Mouse (Mus musculus) mammary gland, adult 2 months (tissue): ENCODE measurements around the gene Nupl1. TPM values are rescaled to one million over a fixed set of nuclear protein-coding genes. Genes with fewer than 3 reads are reported as not detected.

ENCODE experiments used
- polyA plus RNA-seq: library from polyadenylated mRNA; depleted of rRNA; stranded (reverse); fragments of >200 nt; gene quantifications from 2 replicates; pipeline ENCODE4 v1.2.3, GENCODE M21; 2012; ENCODE audit warnings: low replicate concordance; rRNA removed

Nupl1 gene
- 0.05 and 0.19 TPM in 2 replicates for polyA plus RNA-seq

GRCm38 (mm10) chr14:60251281-60252003 is at the start of gene Nupl1, which contains the start of gene Gm49336:
Nupl1 (minus strand) TSS chr14:60251431.
Gm49336 (minus strand) TSS chr14:60251507.

GRCm38 (mm10) chr14:60264990-60265876 is 14.0 kb upstream of the Nupl1 start, which contains the start of gene Mtmr6:
Mtmr6 (plus strand) TSS chr14:60265228.

GRCm38 (mm10) chr14:60196884-60197283 is 54.3 kb downstream of the Nupl1 start, which contains the start of gene Atp8a2:
Atp8a2 (minus strand) TSS chr14:60197179.

Other genes starting within 250 kb of the Nupl1 start
- 0.08 and 0.32 TPM in 2 replicates for gene Atp8a2, start 54.3 kb downstream of the Nupl1 start, polyA plus RNA-seq
- gene Gm49336, start 76 bp upstream of the Nupl1 start, polyA plus RNA-seq, result 14.8 and 15.0 TPM in 2 replicates
- 14.1 and 26.9 TPM in 2 replicates for gene Mtmr6, start 13.8 kb upstream of the Nupl1 start, polyA plus RNA-seq
- gene Amer2, start 121.8 kb upstream of the Nupl1 start, polyA plus RNA-seq, result 0.19 and 0.22 TPM in 2 replicates